Mouse (Mus musculus): ENCODE data around the gene Olfr1238.

Gene Olfr1238

GRCm38 (mm10) chr2:89409576-89409975 lies at the start of gene Olfr1238:
TSS of gene Olfr1238 (minus strand) at chr2:89409676.
- no peak for DNase-seq (ENCODE audit: low spot score)

- no peak for DNase-seq (ENCODE audit: low spot score)
Observed at GRCm38 (mm10) chr2:89442900-89443299, 33.4 kb upstream of the Olfr1238 start, which contains the start of gene Olfr1240. TSS of gene Olfr1240 (minus strand) at chr2:89443000.

- DNase-seq (ENCODE audit: low spot score), result no peak
Observed at GRCm38 (mm10) chr2:89420307-89420706, 10.8 kb upstream of the Olfr1238 start, which contains the start of gene Olfr1239. TSS of gene Olfr1239 (minus strand) at chr2:89420407.

GRCm38 (mm10) chr2:89414557-89414956 lies 5.1 kb upstream of the Olfr1238 start:
- DNase-seq (ENCODE audit: low spot score), result no peak

GRCm38 (mm10) chr2:89400882-89401281 lies 8.6 kb downstream of the Olfr1238 start:
- no peak for DNase-seq (ENCODE audit: low spot score)

GRCm38 (mm10) chr2:89364765-89365164 lies 44.7 kb downstream of the Olfr1238 start, which contains the start of gene Olfr1234:
TSS of gene Olfr1234 (minus strand) at chr2:89364865.
- DNase-seq (ENCODE audit: low spot score), result no peak
